Mouse (Mus musculus): ENCODE results near the gene Ctsj. TPM values are rescaled to one million over a fixed set of nuclear protein-coding genes. Genes with fewer than 3 reads are reported as not detected.

Ctsj gene
- polyA plus RNA-seq, 1 experiment from 2014 or later, result not detected

Other genes starting within 250 kb of the Ctsj start
- gene BC051665, start 219.6 kb downstream of the Ctsj start, polyA plus RNA-seq (2015; fragmentation: Nextera tagmentation; extraction: Ambion mirVana), result not detected in 2 replicates
- not detected in 2 replicates for gene Ctsll3, start 203.1 kb downstream of the Ctsj start, polyA plus RNA-seq (2015; fragmentation: Nextera tagmentation; extraction: Ambion mirVana)
- gene 4930486L24Rik, start 141.5 kb downstream of the Ctsj start, polyA plus RNA-seq (2015; fragmentation: Nextera tagmentation; extraction: Ambion mirVana), result not detected in 2 replicates
- 0.32 TPM in 1 of 2 replicates, not detected in the other for gene Gm49392, start 109.1 kb downstream of the Ctsj start, polyA plus RNA-seq (2015; fragmentation: Nextera tagmentation; extraction: Ambion mirVana)
- gene Ctla2b, start 108.5 kb downstream of the Ctsj start, polyA plus RNA-seq (2015; fragmentation: Nextera tagmentation; extraction: Ambion mirVana), result 1.2 and 1.8 TPM in 2 replicates
- gene Tpbpb, start 101.1 kb downstream of the Ctsj start, polyA plus RNA-seq (2015; fragmentation: Nextera tagmentation; extraction: Ambion mirVana), result not detected in 2 replicates
- gene Gm49393, start 70.4 kb downstream of the Ctsj start, polyA plus RNA-seq (2015; fragmentation: Nextera tagmentation; extraction: Ambion mirVana), result not detected in 2 replicates
- 0.23 and 1.7 TPM in 2 replicates for gene Gm49391, start 69.4 kb downstream of the Ctsj start, polyA plus RNA-seq (2015; fragmentation: Nextera tagmentation; extraction: Ambion mirVana)
- gene Ctla2a, start 69.3 kb downstream of the Ctsj start, polyA plus RNA-seq (2015; fragmentation: Nextera tagmentation; extraction: Ambion mirVana), result 16.3 and 27.7 TPM in 2 replicates
- gene Tpbpa, start 64.0 kb downstream of the Ctsj start, polyA plus RNA-seq (2015; fragmentation: Nextera tagmentation; extraction: Ambion mirVana), result not detected in 2 replicates
- not detected in 2 replicates for gene Ctsq, start 34.7 kb upstream of the Ctsj start, polyA plus RNA-seq (2015; fragmentation: Nextera tagmentation; extraction: Ambion mirVana)
- gene Ctsr, start 158.3 kb upstream of the Ctsj start, polyA plus RNA-seq (2015; fragmentation: Nextera tagmentation; extraction: Ambion mirVana), result not detected in 2 replicates
- not detected in 2 replicates for gene Cts6, start 197.5 kb upstream of the Ctsj start, polyA plus RNA-seq (2015; fragmentation: Nextera tagmentation; extraction: Ambion mirVana)
- not detected in 2 replicates for gene Cts8, start 249.4 kb upstream of the Ctsj start, polyA plus RNA-seq (2015; fragmentation: Nextera tagmentation; extraction: Ambion mirVana)

Data from neural tube, embryonic 15.5 days (tissue).